Mouse (Mus musculus) forebrain, embryonic 14.5 days (tissue): ENCODE data around the gene Pja2. TPM values are rescaled to one million over a fixed set of nuclear protein-coding genes. Genes with fewer than 3 reads are reported as not detected.

Experiments
- ATAC-seq: fragments of 200-750 bp; cut with Nextera tagmentation; 2 replicates; pipeline ENCODE4 v1.8.0; 2017; ENCODE audit warnings: mild to moderate bottlenecking, moderate library complexity
- DNase-seq: peaks from one replicate; pipeline ENCODE4 v3.0.0-alpha.2; 2015; ENCODE audit warnings: low spot score
- H3K27ac ChIP-seq: fragments of 300-500 bp; sonication (generic); 2 replicates; pipeline ENCODE4 v1.5.1; 2014; ENCODE audit warnings: low read depth, mild to moderate bottlenecking, control low read depth, low read length, moderate library complexity
- H3K27me3 ChIP-seq: fragments of 300-500 bp; sonication (generic); replicated peaks from 2 replicates; pipeline ENCODE4 v1.6.1; 2014; ENCODE audit warnings: low read length, control low read depth, mixed read lengths; ENCODE audit not compliant: control insufficient read depth, insufficient read depth
- H3K36me3 ChIP-seq: fragments of 300-500 bp; sonication (generic); 2 replicates; pipeline ENCODE4 v1.6.1; 2014; ENCODE audit warnings: low read length, control low read depth; ENCODE audit not compliant: control insufficient read depth, insufficient read depth
- H3K4me1 ChIP-seq: fragments of 300-500 bp; sonication (generic); 2 replicates; pipeline ENCODE4 v1.6.1; 2014; ENCODE audit warnings: antibody characterized with exemption, low read length, control low read depth; ENCODE audit not compliant: control insufficient read depth, insufficient read depth
- H3K4me2 ChIP-seq: fragments of 300-500 bp; sonication (generic); 2 replicates; pipeline ENCODE4 v1.6.1; 2014; ENCODE audit warnings: mild to moderate bottlenecking, control low read depth, low read length
- H3K4me3 ChIP-seq: fragments of 300-500 bp; sonication (generic); 2 replicates; pipeline ENCODE4 v1.5.1; 2014; ENCODE audit warnings: low read depth, low read length, control low read depth
- H3K9ac ChIP-seq: fragments of 300-500 bp; sonication (generic); 2 replicates; pipeline ENCODE4 v1.6.1; 2014; ENCODE audit warnings: mild to moderate bottlenecking, low read length, control low read depth, moderate library complexity
- H3K9me3 ChIP-seq: fragments of 300-500 bp; sonication (generic); replicated peaks from 2 replicates; pipeline ENCODE4 v1.6.1; 2016; ENCODE audit warnings: low read length, control low read depth, mixed read lengths; ENCODE audit not compliant: control insufficient read depth
- WGBS: fragments of 180-500 bp; shearing (Covaris S2); extraction: QIAGEN DNeasy Blood & Tissue Kit; methylation state at CpG from one replicate; pipeline ENCODE4 v1.1.7; 2014; 5-methylcytosine and 5-hydroxymethylcytosine counted together
- microRNA-seq: library from miRNA; unstranded; fragments of <30 nt; microRNA quantifications from one replicate; pipeline ENCODE4, GENCODE M21; 2016
- polyA plus RNA-seq: library from polyadenylated mRNA; unstranded; fragments of >200 nt; fragmentation: Nextera tagmentation; extraction: Ambion mirVana; gene quantifications from 2 replicates; pipeline ENCODE4 v1.2.1, GENCODE M21; 2014

Gene Pja2
- polyA plus RNA-seq, 1 experiment from 2014 or later: 125 TPM

DNA sequence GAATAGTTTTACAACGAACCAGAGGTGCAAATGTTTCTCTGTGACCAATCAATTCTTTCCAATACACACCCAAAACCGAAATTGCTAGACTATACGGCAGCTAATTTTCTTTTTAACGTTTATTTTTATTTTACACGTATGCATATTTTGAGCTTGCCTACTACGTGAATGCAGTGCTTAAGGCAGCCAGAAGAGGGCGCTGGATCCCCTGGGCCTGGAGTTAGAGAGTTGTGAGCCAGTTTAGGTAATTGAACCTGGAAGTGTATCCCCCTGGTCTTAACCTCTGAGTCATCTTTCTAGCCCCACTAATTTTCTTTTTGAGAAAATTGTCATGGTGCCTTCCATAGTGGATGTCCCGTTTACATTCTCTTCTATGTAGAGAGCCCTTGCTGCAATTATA is 100.5 kb downstream of the Pja2 start:
- Histone ChIP-seq H3K36me3 (no peaks in the 10 kb centered on the region), H3K4me3 (no peak overlapping the region), H3K4me1 (no peaks in the 10 kb centered on the region), H3K27me3 (no peaks in the 10 kb centered on the region), H3K4me2 (no peak overlapping the region), H3K27ac (no peak overlapping the region), H3K9ac (no peak overlapping the region), H3K9me3 (no peaks in the 10 kb centered on the region)
- 82% methylated on average over 8 of the region's 8 CpGs for WGBS
- DNase-seq: no peak
- ATAC-seq: no peak

Small RNAs within 50 kb of the gene (microRNA-seq; reads per million reads assigned to microRNA genes)
- not detected for gene Gm24194
